Mouse (Mus musculus): ENCODE measurements around the gene Tfip11. TPM values are rescaled to one million over a fixed set of nuclear protein-coding genes. Genes with fewer than 3 reads are reported as not detected.
A peak's percentile ranks its signal among the peaks of the same experiment; 100 is the strongest.

The Tfip11 gene
- 40.2 and 40.5 TPM in 2 replicates for polyA plus RNA-seq (2016; fragmentation: Nextera tagmentation; extraction: Ambion mirVana)

DNA sequence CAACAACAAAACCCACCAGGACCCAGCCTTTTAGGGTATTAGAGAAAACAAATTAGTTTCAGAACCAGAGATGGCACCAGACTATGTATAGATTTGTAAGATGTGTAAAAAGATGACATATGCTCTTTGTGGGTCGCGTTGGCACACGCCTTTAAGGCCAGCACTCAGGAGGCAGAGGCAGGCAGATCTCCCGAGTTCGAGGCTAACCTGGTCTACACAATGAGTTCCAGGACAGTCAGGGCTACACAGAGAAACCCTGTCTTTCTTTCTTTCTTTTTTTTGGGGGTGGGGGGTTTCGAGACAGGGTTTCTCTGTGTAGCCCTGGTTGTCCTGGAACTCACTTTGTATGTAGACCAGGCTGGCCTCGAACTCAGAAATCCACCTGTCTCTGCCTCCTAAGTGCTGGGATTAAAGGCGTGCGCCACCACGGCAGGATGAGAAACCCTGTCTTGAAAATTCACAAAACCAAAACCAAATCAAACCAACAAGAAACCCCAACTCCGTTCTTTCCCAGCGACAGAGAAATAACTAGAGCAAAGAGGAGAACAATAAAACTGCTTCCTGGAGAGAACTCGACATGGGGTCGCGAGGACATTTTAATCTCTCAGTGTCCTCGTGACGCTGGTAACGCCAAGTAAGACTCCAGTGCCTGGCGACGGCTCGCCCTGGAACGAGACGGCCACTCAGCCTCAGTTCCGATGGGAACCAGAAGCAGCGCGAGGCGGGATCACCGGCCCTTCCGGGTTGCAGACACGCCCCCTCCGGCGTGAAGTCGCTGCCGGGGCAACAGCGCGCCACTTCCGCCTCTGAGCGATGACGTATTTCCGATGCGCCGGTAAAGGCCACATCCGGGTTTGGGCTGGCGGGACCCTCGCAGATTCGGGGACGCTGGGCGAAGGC is at the start of gene Tfip11:
Tfip11 (plus strand) TSS at position 813 of the 900 bp plus-strand sequence.
- Histone ChIP-seq H3K9ac (replicated peaks) (peak within 1 kb of the TSS; percentile 78), H3K27me3 (no peaks in the 10 kb centered on the region), H3K4me3 (peak within 1 kb of the TSS; percentile 98), H3K4me1 (peaks cover 28% of the 10 kb centered on the region), H3K4me2 (replicated peaks) (peak within 1 kb of the TSS; percentile 92), H3K27ac (replicated peaks) (peak within 1 kb of the TSS; percentile 79), H3K9me3 (no peaks in the 10 kb centered on the region), H3K36me3 (peaks cover 29% of the 10 kb centered on the region)
- 8% methylated on average over 48 of the region's 48 CpGs for WGBS
- ATAC-seq (ENCODE audit: low FRiP score, low read depth), result peak; percentile 91

DNA sequence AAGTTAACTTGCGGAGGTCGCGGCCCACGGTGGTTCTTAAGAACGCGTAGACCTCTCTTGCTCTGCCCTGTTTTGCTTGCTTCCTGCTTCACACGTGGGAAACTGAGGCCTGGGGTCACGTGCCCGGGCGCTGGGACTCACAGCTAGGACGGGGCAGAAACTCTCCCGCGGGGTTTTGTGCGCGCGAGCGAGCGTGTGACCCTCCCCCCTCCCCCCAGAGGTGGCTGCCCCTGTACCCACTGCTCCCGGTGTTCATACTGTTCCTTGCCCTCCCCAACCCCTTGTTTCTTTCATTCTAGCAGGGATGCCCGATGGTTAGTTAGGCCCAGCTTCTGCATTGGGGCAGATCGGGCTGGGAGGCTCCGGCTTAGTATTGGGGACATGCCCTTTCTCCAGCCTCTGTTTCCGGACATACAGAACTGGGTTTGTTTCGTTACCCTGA is 49.2 kb upstream of the Tfip11 start:
- H3K27ac ChIP-seq (replicated peaks), result peak overlapping the region; percentile 54; the same call in 1 of the 2 replicates
- WGBS, result under 1% methylated on average over 22 of the region's 24 CpGs
- peak; percentile 31 for ATAC-seq (ENCODE audit: low FRiP score, low read depth)

GRCm38 (mm10) chr5:112277906-112278470 is 48.2 kb upstream of the Tfip11 start:
- Histone ChIP-seq H3K4me3 (no peak overlapping the region), H3K9me3 (no peaks in the 10 kb centered on the region)

More for the DNA sequence above, 49.2 kb upstream of the Tfip11 start:
- Histone ChIP-seq H3K4me1 (peaks cover 27% of the 10 kb centered on the region), H3K4me3 (peak overlapping the region; percentile 80), H3K27me3 (peaks cover 5% of the 10 kb centered on the region; the same call in 1 of the 2 replicates), H3K9ac (replicated peaks) (peak overlapping the region; percentile 76), H3K36me3 (no peaks in the 10 kb centered on the region), H3K9me3 (no peaks in the 10 kb centered on the region), H3K4me2 (replicated peaks) (peak overlapping the region; percentile 92)

DNA sequence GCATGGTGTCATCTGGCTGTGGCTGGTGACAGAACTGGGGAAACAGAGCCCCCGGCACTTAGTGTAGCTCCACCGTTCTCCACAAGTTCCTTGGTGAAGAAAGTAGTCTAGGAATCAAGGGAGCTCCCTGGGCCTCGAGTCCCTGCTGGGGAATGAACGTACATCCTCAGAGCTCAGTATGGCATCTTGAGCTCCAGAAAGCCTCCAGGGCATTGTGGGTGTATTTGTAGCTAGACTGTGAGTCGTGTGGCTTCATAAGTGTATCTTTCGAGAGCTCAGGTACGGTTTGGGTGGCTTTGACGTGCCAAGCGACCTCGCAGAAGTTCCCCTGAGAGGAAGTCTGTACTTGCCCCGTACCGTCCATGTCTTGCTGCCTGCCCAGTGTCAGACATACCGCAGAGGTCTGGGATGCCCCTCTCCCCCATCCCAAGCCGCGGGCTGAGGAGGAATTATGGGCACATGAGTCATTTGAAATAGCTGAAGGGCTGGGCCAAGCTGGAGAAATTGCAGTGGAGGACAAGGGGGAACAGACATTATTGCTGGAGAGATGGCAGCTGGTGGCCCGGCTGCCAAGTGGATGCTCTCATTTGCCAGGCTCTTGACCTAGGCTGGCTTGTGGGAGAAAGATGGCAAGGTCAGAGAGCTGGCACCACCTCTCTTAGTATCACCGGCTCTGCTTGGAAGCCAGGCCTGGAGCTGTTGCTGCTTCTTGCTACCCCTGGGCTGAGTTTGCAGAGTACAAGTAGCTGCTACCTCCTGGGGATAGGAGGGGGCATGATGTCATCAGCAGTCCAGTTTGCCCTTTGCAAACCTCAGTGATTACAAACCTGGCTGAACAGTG is 46.8 kb upstream of the Tfip11 start:
- WGBS, result 89% methylated on average over 17 of the region's 17 CpGs
- no peak overlapping the region for H3K27ac ChIP-seq (replicated peaks)
- peaks cover 27% of the 10 kb centered on the region for H3K4me1 ChIP-seq
- H3K9me3 ChIP-seq, result no peaks in the 10 kb centered on the region
- H3K36me3 ChIP-seq, result no peaks in the 10 kb centered on the region
- H3K9ac ChIP-seq (replicated peaks), result no peak overlapping the region
- no peak overlapping the region for H3K4me2 ChIP-seq (replicated peaks)
- ATAC-seq (ENCODE audit: low FRiP score, low read depth), result no peak
- no peak overlapping the region for H3K4me3 ChIP-seq
- H3K27me3 ChIP-seq, result peaks cover 5% of the 10 kb centered on the region; the same call in 1 of the 2 replicates

More at GRCm38 (mm10) chr5:112277906-112278470, 48.2 kb upstream of the Tfip11 start:
- Histone ChIP-seq H3K9ac (replicated peaks) (peak overlapping the region; percentile 76; the same call in 1 of the 2 replicates), H3K4me1 (peaks cover 27% of the 10 kb centered on the region), H3K27me3 (peaks cover 5% of the 10 kb centered on the region; the same call in 1 of the 2 replicates), H3K27ac (replicated peaks) (no peak overlapping the region), H3K36me3 (no peaks in the 10 kb centered on the region), H3K4me2 (replicated peaks) (peak overlapping the region; percentile 92)
- no peak for ATAC-seq (ENCODE audit: low FRiP score, low read depth)
- WGBS, result 93% methylated on average over 11 of the region's 11 CpGs

DNA sequence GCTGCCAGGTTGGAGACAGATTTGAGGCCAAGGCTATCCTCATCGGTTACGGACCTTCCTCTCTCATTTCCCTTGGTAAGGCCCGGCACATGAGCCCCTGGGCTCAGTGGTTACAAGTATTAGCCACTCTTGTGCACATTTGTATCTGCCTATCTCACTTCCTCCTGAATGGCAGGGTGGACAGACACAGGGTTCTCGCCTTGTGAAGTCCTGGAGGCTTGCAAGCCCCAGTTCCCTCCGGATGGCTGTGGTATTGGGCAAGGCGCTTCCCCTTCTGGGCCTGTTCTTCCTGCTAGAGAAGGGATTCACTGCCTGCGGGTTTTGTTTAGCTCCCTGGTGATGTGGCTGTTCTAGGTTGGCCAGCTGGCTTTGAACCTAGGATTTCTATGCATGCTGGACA is 46.0 kb upstream of the Tfip11 start:
- WGBS, result 85% methylated on average over 7 of the region's 7 CpGs
- H3K27me3 ChIP-seq, result 0 out of 2 replicates have a peak, but pooled peaks cover under 1% of the 10 kb centered on the region
- H3K9ac ChIP-seq (replicated peaks), result no peak overlapping the region
- no peak overlapping the region for H3K4me3 ChIP-seq
- ATAC-seq (ENCODE audit: low FRiP score, low read depth), result no peak
- no peak overlapping the region for H3K27ac ChIP-seq (replicated peaks)
- H3K4me1 ChIP-seq, result peaks cover 27% of the 10 kb centered on the region
- no peaks in the 10 kb centered on the region for H3K9me3 ChIP-seq
- no peaks in the 10 kb centered on the region for H3K36me3 ChIP-seq
- no peak overlapping the region for H3K4me2 ChIP-seq (replicated peaks)

DNA sequence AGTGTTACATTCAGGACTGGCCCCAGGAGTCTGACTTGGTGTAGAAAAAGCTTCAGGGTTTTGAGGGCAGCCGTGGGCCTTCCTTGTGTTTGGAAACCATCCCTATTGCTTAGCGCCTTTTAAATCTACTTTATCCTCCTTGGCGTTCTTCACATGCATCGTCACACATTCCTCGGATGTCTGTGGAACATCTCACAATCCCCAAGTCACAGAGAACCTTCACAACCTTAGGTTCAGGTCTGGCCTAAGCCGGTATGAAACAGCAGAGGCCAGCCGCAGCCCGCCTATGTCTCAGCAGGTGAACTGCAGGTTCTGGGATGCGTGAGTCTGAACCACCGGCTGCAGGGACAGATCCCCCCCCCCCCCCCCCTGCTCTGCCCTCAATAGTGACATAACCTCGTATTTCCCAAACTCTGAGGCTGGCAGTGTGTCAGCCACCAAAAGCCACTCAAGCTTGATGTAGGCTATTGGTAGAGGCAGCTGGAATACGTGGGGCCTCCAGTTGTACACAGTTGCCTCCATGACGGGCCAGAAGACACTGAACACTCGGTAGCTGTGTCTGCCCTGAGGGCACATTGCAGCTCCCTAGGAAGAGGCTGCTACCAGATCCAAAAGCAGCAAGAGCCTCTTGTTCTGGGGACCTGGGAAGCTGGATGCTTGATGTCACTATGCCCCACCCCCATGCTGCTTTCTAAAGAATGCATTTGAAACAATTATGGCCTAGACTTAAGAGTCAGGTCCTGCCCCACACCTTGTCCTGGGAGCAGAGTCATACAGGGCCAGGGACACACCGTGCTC is 45.1 kb upstream of the Tfip11 start:
- Histone ChIP-seq H3K9ac (replicated peaks) (no peak overlapping the region), H3K4me2 (replicated peaks) (no peak overlapping the region), H3K36me3 (0 out of 2 replicates have a peak, but pooled peaks cover 3% of the 10 kb centered on the region), H3K27ac (replicated peaks) (no peak overlapping the region; the same call in 1 of the 2 replicates), H3K4me3 (no peak overlapping the region), H3K4me1 (peaks cover 21% of the 10 kb centered on the region), H3K27me3 (no peaks in the 10 kb centered on the region), H3K9me3 (no peaks in the 10 kb centered on the region)
- no peak for ATAC-seq (ENCODE audit: low FRiP score, low read depth)
- 68% methylated on average over 15 of the region's 15 CpGs for WGBS

GRCm38 (mm10) chr5:112281676-112282075 is 44.5 kb upstream of the Tfip11 start:
- no peak overlapping the region for H3K4me3 ChIP-seq
- H3K27me3 ChIP-seq, result no peaks in the 10 kb centered on the region
- H3K36me3 ChIP-seq, result 0 out of 2 replicates have a peak, but pooled peaks cover 3% of the 10 kb centered on the region
- H3K27ac ChIP-seq (replicated peaks), result no peak overlapping the region
- H3K4me2 ChIP-seq (replicated peaks), result no peak overlapping the region
- no peak overlapping the region for H3K9ac ChIP-seq (replicated peaks)
- H3K4me1 ChIP-seq, result peaks cover 21% of the 10 kb centered on the region
- ATAC-seq (ENCODE audit: low FRiP score, low read depth), result no peak
- WGBS, result 90% methylated on average over 4 of the region's 4 CpGs
- no peaks in the 10 kb centered on the region for H3K9me3 ChIP-seq

DNA sequence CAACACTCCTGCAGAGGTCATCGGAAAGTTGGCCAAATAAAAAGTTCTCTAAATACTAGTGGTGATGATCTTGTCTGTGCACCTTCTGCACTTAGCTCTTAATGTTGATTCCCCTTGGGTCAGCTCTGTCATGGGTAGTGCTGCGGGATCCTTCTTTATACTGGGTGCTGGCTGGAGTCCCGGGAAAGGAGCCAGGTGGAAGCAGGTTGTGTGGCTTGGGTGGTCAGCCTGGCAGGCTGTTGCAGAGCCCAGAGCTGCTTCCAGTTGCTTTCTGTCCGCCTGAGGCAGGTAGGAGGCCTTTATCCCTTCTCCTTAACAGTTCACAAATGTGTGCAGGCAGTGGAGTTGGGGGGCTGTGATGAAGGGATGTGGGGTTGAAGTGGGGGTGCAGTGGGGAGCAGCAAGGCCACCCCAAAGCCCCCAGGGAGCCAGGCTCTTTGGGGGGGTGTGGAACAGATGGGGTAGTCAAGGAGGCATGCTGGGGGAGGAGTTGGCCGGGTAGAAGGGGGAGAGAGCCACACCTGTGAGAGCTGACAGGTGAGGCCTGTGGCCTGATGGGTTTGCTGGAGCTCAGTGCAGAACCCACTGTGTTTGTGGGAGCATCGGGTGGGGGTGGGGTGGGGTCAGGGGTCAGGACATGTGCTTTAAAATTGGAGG is 43.9 kb upstream of the Tfip11 start:
- Histone ChIP-seq H3K4me1 (peaks cover 18% of the 10 kb centered on the region), H3K9ac (replicated peaks) (no peak overlapping the region; the same call in 1 of the 2 replicates), H3K4me3 (no peak overlapping the region), H3K27me3 (no peaks in the 10 kb centered on the region), H3K27ac (replicated peaks) (no peak overlapping the region), H3K9me3 (no peaks in the 10 kb centered on the region), H3K4me2 (replicated peaks) (no peak overlapping the region), H3K36me3 (0 out of 2 replicates have a peak, but pooled peaks cover 3% of the 10 kb centered on the region)
- ATAC-seq (ENCODE audit: low FRiP score, low read depth), result no peak
- WGBS, result 70% methylated on average over 6 of the region's 6 CpGs

- Histone ChIP-seq H3K9ac (replicated peaks) (no peak overlapping the region), H3K4me2 (replicated peaks) (no peak overlapping the region), H3K4me3 (no peak overlapping the region), H3K27me3 (no peaks in the 10 kb centered on the region), H3K27ac (replicated peaks) (no peak overlapping the region), H3K36me3 (0 out of 2 replicates have a peak, but pooled peaks cover 3% of the 10 kb centered on the region), H3K4me1 (peaks cover 11% of the 10 kb centered on the region), H3K9me3 (no peaks in the 10 kb centered on the region)
- 82% methylated on average over 9 of the region's 9 CpGs for WGBS
- no peak for ATAC-seq (ENCODE audit: low FRiP score, low read depth)
These were observed 43.2 kb upstream of the Tfip11 start for GRCm38 (mm10) chr5:112282780-112283482.

- Histone ChIP-seq H3K4me1 (peaks cover 7% of the 10 kb centered on the region), H3K27ac (replicated peaks) (no peak overlapping the region)
- WGBS, result 79% methylated on average over 10 of the region's 10 CpGs
These were observed 42.5 kb upstream of the Tfip11 start for GRCm38 (mm10) chr5:112283543-112284202.

More at GRCm38 (mm10) chr5:112283543-112284202, 42.5 kb upstream of the Tfip11 start:
- Histone ChIP-seq H3K36me3 (0 out of 2 replicates have a peak, but pooled peaks cover 3% of the 10 kb centered on the region), H3K4me3 (no peak overlapping the region), H3K9ac (replicated peaks) (no peak overlapping the region), H3K27me3 (no peaks in the 10 kb centered on the region), H3K4me2 (replicated peaks) (no peak overlapping the region), H3K9me3 (no peaks in the 10 kb centered on the region)
- no peak for ATAC-seq (ENCODE audit: low FRiP score, low read depth)

Data from midbrain, embryonic 12.5 days (tissue).